Mouse (Mus musculus): ENCODE results near the gene Htr6.

DNA sequence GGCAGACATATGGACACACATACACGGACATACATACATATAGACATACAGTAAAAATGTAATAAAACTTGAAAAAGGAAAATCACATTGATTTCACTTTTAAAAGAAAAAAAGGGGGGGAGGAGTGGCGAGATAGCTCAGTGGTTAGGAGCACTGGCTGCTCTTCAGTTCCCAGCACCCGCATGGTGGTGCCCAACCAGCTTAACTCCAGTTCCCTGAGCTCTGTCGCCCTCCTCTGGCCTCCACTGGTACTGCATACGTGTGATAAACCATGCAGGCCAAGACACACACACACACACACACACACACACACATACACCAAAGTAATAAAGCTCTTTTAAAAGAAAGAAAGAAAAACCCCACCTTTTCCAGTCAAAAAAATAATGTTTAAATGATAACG is 60.6 kb downstream of the Htr6 start:
- TF ChIP-seq CTCF (IDR thresholded peaks at IDR 0.05; ENCODE audit: insufficient read depth, low read length) (peak; percentile 47; the same call in 1 of the 2 replicates), POLR2A (IDR thresholded peaks at IDR 0.05; ENCODE audit: borderline replicate concordance, extremely low read depth, low read depth, low read length) (no peak)
